14 mouse cellular contexts compared by ENCODE assay signal in the genomic region with DNA sequence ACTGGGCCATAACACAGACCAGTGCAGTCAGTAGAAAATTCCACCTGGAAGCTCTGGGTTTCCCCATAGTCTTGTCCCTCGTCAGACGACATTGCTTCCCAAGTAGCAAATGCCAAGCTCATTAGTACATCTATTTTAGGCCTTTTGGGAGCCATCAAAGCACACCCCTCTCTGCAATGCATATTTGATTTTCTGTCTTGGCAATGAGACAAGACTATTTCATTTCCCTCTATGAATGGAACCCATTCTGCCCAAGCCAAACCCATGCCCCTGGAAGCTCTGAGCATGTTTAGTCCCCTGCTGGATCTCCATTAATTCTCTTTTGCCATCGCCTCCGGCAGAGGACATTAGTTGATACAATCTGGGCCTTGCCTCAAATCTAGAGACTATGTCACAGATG. TPM values are rescaled to one million over a fixed set of nuclear protein-coding genes. Genes with fewer than 3 reads are reported as not detected.
DNase-seq lines count a peak whose midpoint lies in the region; ATAC-seq and TF ChIP-seq lines count a peak whose summit lies in the region.
"Had no signal": no experiment of that assay in that cellular context is flagged by ENCODE, and none has a peak within 500 bp of the region (broad histone marks: within the 10 kb centered on the region; RNA-seq: fewer than 3 reads in every experiment).

No protein-coding gene starts in this region.

- no peaks in the 10 kb centered on the region for H3K9me3 ChIP-seq in forebrain, embryonic 13.5 days (replicated peaks)
- H3K9me3 ChIP-seq in forebrain, embryonic 10.5 days = no peaks in the 10 kb centered on the region
- no peaks in the 10 kb centered on the region for H3K9me3 ChIP-seq in lung, embryonic 16.5 days (ENCODE audit: control insufficient read depth, low read length)
- no peaks in the 10 kb centered on the region for H3K9me3 ChIP-seq in forebrain, postnatal 0 days (ENCODE audit: low read length)
- no peaks in the 10 kb centered on the region for H3K9me3 ChIP-seq in midbrain, embryonic 16.5 days (replicated peaks; ENCODE audit: control insufficient read depth, low read length, poor library complexity, severe bottlenecking)
- H3K9me3 ChIP-seq: heart, embryonic 15.5 days; liver, embryonic 12.5 days; midbrain, embryonic 12.5 days had no signal

- H3K4me2 ChIP-seq in forebrain, embryonic 13.5 days = no peak overlapping the region
- no peak overlapping the region for H3K4me2 ChIP-seq in lung, embryonic 16.5 days (ENCODE audit: low read depth, low read length)
- no peak overlapping the region for H3K4me2 ChIP-seq in forebrain, postnatal 0 days (ENCODE audit: low read depth)
- H3K4me2 ChIP-seq in midbrain, embryonic 16.5 days (ENCODE audit: low read length) = no peak overlapping the region
- H3K4me2 ChIP-seq: heart, embryonic 15.5 days; liver, embryonic 12.5 days; midbrain, embryonic 12.5 days had no signal

- no peak overlapping the region for H3K4me3 ChIP-seq in forebrain, embryonic 13.5 days
- H3K4me3 ChIP-seq in forebrain, embryonic 10.5 days = no peak overlapping the region
- no peak overlapping the region for H3K4me3 ChIP-seq in lung, embryonic 16.5 days (ENCODE audit: low read length)
- H3K4me3 ChIP-seq in forebrain, postnatal 0 days (ENCODE audit: low read depth, low read length) = no peak overlapping the region
- no peak overlapping the region for H3K4me3 ChIP-seq in midbrain, embryonic 16.5 days (ENCODE audit: low read depth, low read length)
- no peak overlapping the region for H3K4me3 ChIP-seq in gastrocnemius, adult 2 months
- H3K4me3 ChIP-seq: heart, embryonic 15.5 days; liver, embryonic 12.5 days; midbrain, embryonic 12.5 days had no signal

- TF ChIP-seq CTCF in forebrain, postnatal 0 days (IDR thresholded peaks at IDR 0.05; ENCODE audit: low read depth) = no peak
- no peak for TF ChIP-seq CTCF in gastrocnemius, adult 2 months (IDR thresholded peaks at IDR 0.05)

- H3K36me3 ChIP-seq in forebrain, embryonic 13.5 days (ENCODE audit: poor library complexity, severe bottlenecking) = no peaks in the 10 kb centered on the region
- H3K36me3 ChIP-seq in forebrain, embryonic 10.5 days (replicated peaks) = no peaks in the 10 kb centered on the region
- H3K36me3 ChIP-seq in lung, embryonic 16.5 days (ENCODE audit: control insufficient read depth, insufficient read depth, low read length) = no peaks in the 10 kb centered on the region
- H3K36me3 ChIP-seq in forebrain, postnatal 0 days (ENCODE audit: insufficient read depth) = no peaks in the 10 kb centered on the region
- no peaks in the 10 kb centered on the region for H3K36me3 ChIP-seq in midbrain, embryonic 16.5 days (ENCODE audit: control insufficient read depth, insufficient read depth, low read length)
- H3K36me3 ChIP-seq: G1E; heart, embryonic 15.5 days; liver, embryonic 12.5 days; midbrain, embryonic 12.5 days had no signal

- no peaks in the 10 kb centered on the region for H3K27me3 ChIP-seq in forebrain, embryonic 13.5 days
- no peaks in the 10 kb centered on the region for H3K27me3 ChIP-seq in forebrain, embryonic 10.5 days (ENCODE audit: poor library complexity, severe bottlenecking)
- H3K27me3 ChIP-seq in lung, embryonic 16.5 days (ENCODE audit: control insufficient read depth, insufficient read depth, low read depth, low read length) = no peaks in the 10 kb centered on the region
- no peaks in the 10 kb centered on the region for H3K27me3 ChIP-seq in forebrain, postnatal 0 days (ENCODE audit: insufficient read depth, low read length)
- H3K27me3 ChIP-seq in midbrain, embryonic 16.5 days (ENCODE audit: control insufficient read depth, insufficient read depth, low read depth, low read length) = no peaks in the 10 kb centered on the region
- H3K27me3 ChIP-seq: heart, embryonic 15.5 days; liver, embryonic 12.5 days; midbrain, embryonic 12.5 days had no signal

- H3K27ac ChIP-seq in forebrain, embryonic 13.5 days = no peak overlapping the region
- H3K27ac ChIP-seq in forebrain, embryonic 10.5 days = no peak overlapping the region
- peak overlapping the region; percentile 5; the same call in 1 of the 2 replicates for H3K27ac ChIP-seq in lung, embryonic 16.5 days (ENCODE audit: low read length)
- no peak overlapping the region for H3K27ac ChIP-seq in forebrain, postnatal 0 days (ENCODE audit: low read depth, low read length)
- H3K27ac ChIP-seq in midbrain, embryonic 16.5 days (ENCODE audit: low read length) = no peak overlapping the region
- no peak overlapping the region for H3K27ac ChIP-seq in gastrocnemius, adult 2 months
- H3K27ac ChIP-seq: liver, embryonic 12.5 days; midbrain, embryonic 12.5 days had no signal

- no peaks in the 10 kb centered on the region for H3K4me1 ChIP-seq in forebrain, embryonic 13.5 days
- peaks cover 3% of the 10 kb centered on the region; the same call in 1 of the 2 replicates for H3K4me1 ChIP-seq in forebrain, embryonic 10.5 days
- peaks cover 13% of the 10 kb centered on the region for H3K4me1 ChIP-seq in lung, embryonic 16.5 days (replicated peaks; ENCODE audit: control insufficient read depth, insufficient read depth, low read length)
- no peaks in the 10 kb centered on the region for H3K4me1 ChIP-seq in forebrain, postnatal 0 days (ENCODE audit: insufficient read depth)
- no peaks in the 10 kb centered on the region for H3K4me1 ChIP-seq in midbrain, embryonic 16.5 days (ENCODE audit: control insufficient read depth, insufficient read depth, low read length)
- H3K4me1 ChIP-seq: liver, embryonic 12.5 days; midbrain, embryonic 12.5 days had no signal

- 0 out of 2 replicates have a peak, but pooled peaks have one; percentile 4 for ATAC-seq in forebrain, embryonic 13.5 days
- ATAC-seq in lung, embryonic 16.5 days (ENCODE audit: low read depth) = peak; percentile 82
- peak; percentile 45 for ATAC-seq in forebrain, postnatal 0 days
- ATAC-seq in midbrain, embryonic 16.5 days = 0 out of 2 replicates have a peak, but pooled peaks have one; percentile 36
- ATAC-seq: liver, embryonic 12.5 days had no signal

- DNase-seq in forebrain, embryonic 10.5 days (ENCODE audit: extremely low spot score, low spot score) = no peak
- DNase-seq in lung, adult 18-20 months = no peak
- peak; percentile 35 for DNase-seq in forebrain, postnatal 0 days
- no peak for DNase-seq in gastrocnemius, adult 2 months
- no peak for DNase-seq in adrenal gland, adult 2 months
- DNase-seq: embryo, embryonic 11 days; kidney, adult 11 months had no signal

- WGBS in forebrain, embryonic 13.5 days = 60% methylated on average over 4 of the region's 4 CpGs
- 85% methylated on average over 4 of the region's 4 CpGs for WGBS in forebrain, embryonic 10.5 days
- WGBS in lung, embryonic 16.5 days = 53% methylated on average over 4 of the region's 4 CpGs
- 29% methylated on average over 4 of the region's 4 CpGs for WGBS in forebrain, postnatal 0 days
- WGBS in midbrain, embryonic 16.5 days = 71% methylated on average over 4 of the region's 4 CpGs

- no peak overlapping the region for H3K9ac ChIP-seq in forebrain, embryonic 13.5 days
- no peak overlapping the region for H3K9ac ChIP-seq in lung, embryonic 16.5 days (ENCODE audit: low read length)
- H3K9ac ChIP-seq in forebrain, postnatal 0 days = no peak overlapping the region
- no peak overlapping the region for H3K9ac ChIP-seq in midbrain, embryonic 16.5 days (ENCODE audit: low read depth, low read length)
- H3K9ac ChIP-seq: heart, embryonic 15.5 days; liver, embryonic 12.5 days; midbrain, embryonic 12.5 days had no signal

- intact Hi-C loops in gastrocnemius, adult 2 months (cut with DNase I) = no loop called here

RNA-seq across cellular contexts. Expression of a gene that starts 8.6 kb away (rescaled TPM):
- not detected in 2 replicates for polyA plus RNA-seq in forebrain, embryonic 13.5 days (2015; fragmentation: Nextera tagmentation; extraction: Ambion mirVana)
- polyA plus RNA-seq in forebrain, embryonic 10.5 days (2016; fragmentation: Nextera tagmentation; extraction: Ambion mirVana) = 0.10 TPM in 1 of 2 replicates, not detected in the other
- 0.73 and 1.4 TPM in 2 replicates for polyA plus RNA-seq in lung, embryonic 16.5 days (2015; fragmentation: Nextera tagmentation; extraction: Ambion mirVana)
- 0.46 and 0.62 TPM in 2 replicates for total RNA-seq in forebrain, postnatal 0 days (2014; rRNA removed)
- polyA plus RNA-seq in forebrain, postnatal 0 days (2015; fragmentation: Nextera tagmentation; extraction: Ambion mirVana) = 1.1 and 1.2 TPM in 2 replicates
- 0.82 and 1.2 TPM in 2 replicates for polyA plus RNA-seq in midbrain, embryonic 16.5 days (2015; fragmentation: Nextera tagmentation; extraction: Ambion mirVana)
- 10 to 100 TPM; 40.0 to 64.9 TPM for total RNA-seq in gastrocnemius, adult 2 months (2021)
- 1 to 10 TPM; 2.5 to 2.8 TPM for total RNA-seq in adrenal gland, adult 2 months (2021)
- 0.28 and 0.49 TPM in 2 replicates for polyA plus RNA-seq in adrenal gland, adult 2 months (2012; rRNA removed)
- total RNA-seq: G1E had no signal
- polyA plus RNA-seq: G1E; liver, embryonic 12.5 days; midbrain, embryonic 12.5 days had no signal

RNA-seq across cellular contexts. Expression of a gene that starts 21.3 kb away (rescaled TPM):
- polyA plus RNA-seq in forebrain, embryonic 13.5 days (2015; fragmentation: Nextera tagmentation; extraction: Ambion mirVana) = 0.42 TPM in 1 of 2 replicates, not detected in the other
- not detected in 2 replicates for polyA plus RNA-seq in forebrain, embryonic 10.5 days (2016; fragmentation: Nextera tagmentation; extraction: Ambion mirVana)
- 2.1 and 3.6 TPM in 2 replicates for polyA plus RNA-seq in lung, embryonic 16.5 days (2015; fragmentation: Nextera tagmentation; extraction: Ambion mirVana)
- total RNA-seq in forebrain, postnatal 0 days (2014; rRNA removed) = 0.15 TPM in 1 of 2 replicates, not detected in the other
- 0.21 and 0.45 TPM in 2 replicates for polyA plus RNA-seq in forebrain, postnatal 0 days (2015; fragmentation: Nextera tagmentation; extraction: Ambion mirVana)
- not detected in 2 replicates for polyA plus RNA-seq in midbrain, embryonic 16.5 days (2015; fragmentation: Nextera tagmentation; extraction: Ambion mirVana)
- not detected for total RNA-seq in gastrocnemius, adult 2 months (2021)
- total RNA-seq in adrenal gland, adult 2 months (2021) = 1 to 10 TPM in 1 of 2 experiments, under 1 TPM in 1; 0.83 to 3.8 TPM
- 0.27 and 0.86 TPM in 2 replicates for polyA plus RNA-seq in adrenal gland, adult 2 months (2012; rRNA removed)
- total RNA-seq: G1E had no signal
- polyA plus RNA-seq: G1E; liver, embryonic 12.5 days; midbrain, embryonic 12.5 days had no signal

Comparison
In these comparisons a context has a peak if more than half of its experiments do, and no peak if none do; other contexts are left out.
1. ATAC-seq: peak in every context shown above with its lines; median percentile 82 in lung, embryonic 16.5 days; 45 in forebrain, postnatal 0 days; 36 in midbrain, embryonic 16.5 days; 4 in forebrain, embryonic 13.5 days.